Mouse (Mus musculus): ENCODE measurements around the gene Tspan15.

DNA sequence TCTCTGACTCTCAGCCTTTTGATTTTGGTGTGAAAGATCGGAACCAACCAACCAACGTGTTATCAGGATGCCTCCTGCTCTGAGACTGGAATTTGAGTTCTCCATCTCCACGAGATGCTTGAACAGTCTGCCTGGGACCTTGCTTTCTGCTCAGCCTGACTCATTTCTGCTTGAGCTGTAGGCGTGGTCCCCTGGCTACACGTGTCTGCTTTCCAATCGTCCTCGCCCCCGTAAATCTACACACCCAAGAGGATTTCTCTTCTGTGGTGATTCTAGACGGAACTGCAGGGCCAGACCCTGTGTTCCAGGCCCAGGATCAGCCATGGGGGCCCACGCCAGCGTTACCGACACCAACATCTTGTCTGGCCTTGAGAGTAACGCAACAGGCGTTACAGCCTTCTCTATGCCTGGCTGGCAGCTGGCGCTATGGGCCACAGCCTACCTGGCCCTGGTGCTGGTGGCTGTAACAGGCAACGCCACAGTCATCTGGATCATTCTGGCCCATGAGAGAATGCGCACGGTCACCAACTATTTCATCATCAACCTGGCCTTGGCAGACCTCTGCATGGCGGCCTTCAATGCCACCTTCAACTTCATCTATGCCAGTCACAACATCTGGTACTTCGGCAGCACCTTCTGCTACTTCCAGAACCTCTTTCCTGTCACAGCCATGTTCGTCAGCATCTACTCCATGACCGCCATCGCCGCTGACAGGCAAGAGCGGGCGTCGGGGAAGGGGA lies 21.6 kb upstream of the Tspan15 start:
- no peak for TF ChIP-seq CTCF (IDR thresholded peaks at IDR 0.05 in 2 of 3, conservative IDR thresholded peaks at IDR 0.05 in 1 of 3; ENCODE audit: control insufficient read depth in 1 of 3, insufficient read depth in 1 of 3, low read depth in 2 of 3, low read length in 3 of 3, poor library complexity in 1 of 3, severe bottlenecking in 1 of 3)
- TF ChIP-seq RCOR1 (IDR thresholded peaks at IDR 0.05; ENCODE audit: low read depth, low read length): no peak
- no peak for TF ChIP-seq POLR2A (IDR thresholded peaks at IDR 0.05; ENCODE audit: control insufficient read depth in 1 of 2, insufficient read depth in 1 of 2, low read depth in 1 of 2, low read length in 2 of 2, poor library complexity in 1 of 2)
- no peak for TF ChIP-seq HCFC1 (IDR thresholded peaks at IDR 0.05; ENCODE audit: low read depth, low read length)
- no peak for TF ChIP-seq ZMIZ1 (IDR thresholded peaks at IDR 0.05; ENCODE audit: low read depth, low read length)
- TF ChIP-seq EP300 (IDR thresholded peaks at IDR 0.05; ENCODE audit: low read depth in 1 of 2, low read length in 2 of 2): no peak
- TF ChIP-seq POLR2AphosphoS2 (IDR thresholded peaks at IDR 0.05; ENCODE audit: low read length): no peak
- TF ChIP-seq TCF12 (IDR thresholded peaks at IDR 0.05; ENCODE audit: low read depth, low read length): no peak
- no peak for TF ChIP-seq MAFK (IDR thresholded peaks at IDR 0.05; ENCODE audit: borderline replicate concordance, low read depth, low read length)
- TF ChIP-seq MAX (IDR thresholded peaks at IDR 0.05; ENCODE audit: low read length): no peak

Measured in MEL (cell line).